Mouse (Mus musculus) liver, embryonic 15.5 days (tissue): Measurements from ENCODE around the gene Zfp541. TPM values are rescaled to one million over a fixed set of nuclear protein-coding genes. Genes with fewer than 3 reads are reported as not detected.

Experiments
- ATAC-seq: fragments of 200-750 bp; cut with Nextera tagmentation; 2 replicates; pipeline ENCODE4 v1.8.0; 2017; ENCODE audit warnings: moderate number of reproducible peaks, mild to moderate bottlenecking, moderate library complexity; ENCODE audit not compliant: insufficient read depth
- H3K27ac ChIP-seq: fragments of 300-500 bp; sonication (generic); replicated peaks from 2 replicates; pipeline ENCODE4 v1.5.1; 2015; ENCODE audit warnings: mild to moderate bottlenecking, inconsistent platforms
- H3K27me3 ChIP-seq: fragments of 300-500 bp; sonication (generic); 2 replicates; pipeline ENCODE4 v1.6.1; 2015; ENCODE audit warnings: mild to moderate bottlenecking, inconsistent platforms
- H3K36me3 ChIP-seq: fragments of 300-500 bp; sonication (generic); replicated peaks from 2 replicates; pipeline ENCODE4 v1.6.1; 2015; ENCODE audit warnings: moderate library complexity, mild to moderate bottlenecking, inconsistent platforms
- H3K4me1 ChIP-seq: fragments of 300-500 bp; sonication (generic); replicated peaks from 2 replicates; pipeline ENCODE4 v1.6.1; 2015; ENCODE audit warnings: inconsistent platforms
- H3K4me2 ChIP-seq: fragments of 300-500 bp; sonication (generic); 2 replicates; pipeline ENCODE4 v1.6.1; 2015; ENCODE audit warnings: moderate library complexity, mild to moderate bottlenecking, inconsistent platforms
- H3K4me3 ChIP-seq: fragments of 300-500 bp; sonication (generic); replicated peaks from 2 replicates; pipeline ENCODE4 v1.5.1; 2015; ENCODE audit warnings: mild to moderate bottlenecking, inconsistent platforms
- H3K9ac ChIP-seq: fragments of 300-500 bp; sonication (generic); 2 replicates; pipeline ENCODE4 v1.6.1; 2015; ENCODE audit warnings: moderate library complexity, mild to moderate bottlenecking, inconsistent platforms
- H3K9me3 ChIP-seq: fragments of 300-500 bp; sonication (generic); replicated peaks from 2 replicates; pipeline ENCODE4 v1.6.1; 2016; ENCODE audit warnings: inconsistent platforms
- WGBS: fragments of 180-500 bp; shearing (Covaris S2); methylation state at CpG from one replicate; pipeline ENCODE4 v1.1.7; 2015; ENCODE audit warnings: mixed read lengths; ENCODE audit not compliant: insufficient replicate concordance; 5-methylcytosine and 5-hydroxymethylcytosine counted together
- polyA plus RNA-seq: library from polyadenylated mRNA; unstranded; fragments of >200 nt; fragmentation: Nextera tagmentation; extraction: Ambion mirVana; gene quantifications from 2 replicates; pipeline ENCODE4 v1.2.1, GENCODE M21; 2015

Zfp541 gene
- not detected in 2 replicates for polyA plus RNA-seq

DNA sequence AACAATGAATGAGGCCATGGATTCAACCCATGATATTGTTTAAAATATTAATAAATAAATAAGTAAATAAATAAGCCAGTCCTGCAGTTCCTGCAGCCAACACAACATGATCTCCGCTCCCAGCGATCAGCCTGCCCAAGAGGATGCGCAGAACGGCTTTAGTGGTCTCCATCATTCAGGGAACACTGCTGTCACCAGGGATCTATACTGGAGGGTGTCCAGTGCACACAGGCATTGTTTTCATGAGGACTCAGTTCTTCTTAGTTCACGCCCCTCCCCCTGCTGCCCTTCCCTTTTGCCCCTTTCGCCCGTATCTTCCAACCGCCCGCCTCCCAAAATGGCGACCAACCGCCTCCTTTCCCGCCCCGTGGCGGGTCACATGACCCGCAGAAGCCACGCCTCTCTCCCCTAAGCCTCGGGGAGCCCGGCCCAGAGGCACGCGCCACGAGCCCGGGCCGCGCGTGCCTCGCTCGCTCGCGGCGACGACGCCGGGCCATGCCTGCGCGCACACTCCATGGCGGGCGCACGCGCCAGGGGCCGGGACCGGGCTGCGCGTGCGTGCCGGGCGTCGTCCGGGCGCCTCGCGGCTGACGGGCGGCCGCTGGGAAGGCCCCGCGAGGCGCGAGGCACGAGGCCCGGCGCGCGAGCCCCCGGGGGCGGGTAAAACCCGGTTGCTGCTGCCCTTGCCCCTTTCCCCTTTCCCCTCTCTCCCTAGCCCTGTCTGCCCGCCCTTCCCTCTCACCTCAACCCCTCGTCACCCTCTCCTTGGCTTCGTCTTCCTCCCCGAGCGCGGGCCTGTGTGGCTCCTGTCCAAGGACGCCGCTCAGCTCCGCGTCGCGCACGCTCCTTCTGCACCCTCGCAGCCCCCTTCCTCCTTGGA, at the start of gene Zfp541:
Zfp541 (plus strand) TSS at position 596 of the 880 bp plus-strand sequence.
- peaks cover 12% of the 10 kb centered on the region; the same call in 1 of the 2 replicates for H3K4me1 ChIP-seq
- H3K4me3 ChIP-seq, result no peak within 1 kb of the TSS
- H3K9me3 ChIP-seq, result peaks cover 6% of the 10 kb centered on the region; the same call in 1 of the 2 replicates
- ATAC-seq, result no peak
- H3K9ac ChIP-seq, result no peak within 1 kb of the TSS
- WGBS, result 46% methylated on average over 80 of the region's 80 CpGs
- peaks cover 25% of the 10 kb centered on the region for H3K27me3 ChIP-seq
- H3K36me3 ChIP-seq, result no peaks in the 10 kb centered on the region
- H3K4me2 ChIP-seq, result peak within 1 kb of the TSS; percentile 10; the same call in 1 of the 2 replicates
- no peak within 1 kb of the TSS for H3K27ac ChIP-seq

- WGBS, result 68% methylated on average over 11 of the region's 11 CpGs
- H3K9me3 ChIP-seq, result no peaks in the 10 kb centered on the region
- ATAC-seq, result no peak
- H3K4me1 ChIP-seq, result peaks cover 50% of the 10 kb centered on the region
- H3K4me2 ChIP-seq, result no peak overlapping the region
- no peaks in the 10 kb centered on the region for H3K27me3 ChIP-seq
- no peaks in the 10 kb centered on the region for H3K36me3 ChIP-seq
- H3K4me3 ChIP-seq, result no peak overlapping the region
- H3K27ac ChIP-seq, result no peak overlapping the region
- no peak overlapping the region for H3K9ac ChIP-seq
Measured at GRCm38 (mm10) chr7:16012576-16013263, 48.9 kb upstream of the Zfp541 start.

DNA sequence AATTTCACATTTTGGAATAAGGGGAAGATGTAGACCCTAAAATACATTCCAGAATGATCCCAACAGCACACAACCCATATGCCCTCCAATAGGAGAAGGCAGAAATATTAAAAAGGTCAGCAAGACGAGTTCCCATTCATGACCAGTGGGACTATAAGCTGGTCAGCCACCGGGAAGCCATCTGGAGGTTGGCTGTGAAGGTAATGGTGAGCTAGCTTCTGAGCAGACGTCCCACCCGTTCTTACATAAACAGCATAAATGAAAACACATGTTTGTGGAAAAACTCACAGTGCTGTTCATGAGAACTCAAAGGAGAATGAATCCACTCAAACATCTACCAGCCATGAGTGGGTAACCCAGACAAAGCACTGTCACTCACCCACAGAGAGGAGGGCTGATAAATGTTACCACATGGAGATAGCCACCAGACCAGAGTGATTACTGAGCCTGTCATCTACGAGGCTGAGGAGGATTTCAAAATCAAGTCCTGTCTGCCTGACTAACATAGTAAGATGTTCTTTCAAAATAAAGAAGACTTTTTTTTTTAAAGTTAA, 47.8 kb upstream of the Zfp541 start:
- no peak overlapping the region for H3K4me2 ChIP-seq
- ATAC-seq, result no peak
- no peaks in the 10 kb centered on the region for H3K27me3 ChIP-seq
- H3K4me3 ChIP-seq, result no peak overlapping the region
- WGBS, result 67% methylated on average over 5 of the region's 5 CpGs
- no peaks in the 10 kb centered on the region for H3K9me3 ChIP-seq
- H3K36me3 ChIP-seq, result no peaks in the 10 kb centered on the region
- H3K9ac ChIP-seq, result no peak overlapping the region
- H3K4me1 ChIP-seq, result peaks cover 60% of the 10 kb centered on the region
- H3K27ac ChIP-seq, result no peak overlapping the region

DNA sequence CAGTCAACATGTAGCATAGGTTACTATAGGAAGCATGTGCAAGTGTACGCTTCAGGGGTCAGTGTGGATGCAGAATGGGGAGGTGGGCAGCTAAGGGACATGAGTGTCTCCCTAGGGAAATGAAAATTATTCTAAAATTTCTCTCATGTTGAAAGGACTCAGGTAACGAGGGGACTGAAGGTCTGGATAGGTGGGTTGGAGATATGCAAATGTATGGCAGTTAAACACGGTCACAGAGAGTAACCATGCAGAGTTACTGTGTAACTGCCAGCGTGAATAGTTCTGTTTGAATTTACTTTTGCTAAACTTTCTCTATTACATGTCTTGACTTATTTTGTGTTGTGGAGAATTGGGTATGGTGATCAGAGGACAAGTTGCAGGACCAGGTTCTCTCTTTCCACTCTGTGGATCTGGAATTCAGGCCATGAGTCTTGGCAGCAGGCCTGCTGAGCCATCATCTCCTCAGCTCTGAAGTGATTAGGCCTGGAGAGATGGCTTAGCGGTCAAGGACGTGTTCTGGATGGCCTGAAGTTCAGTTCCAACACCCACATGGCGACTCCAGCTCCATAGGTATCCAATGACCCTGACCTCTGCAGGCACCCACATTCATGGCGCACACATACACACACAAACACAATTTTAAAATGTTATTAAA, 47.0 kb upstream of the Zfp541 start:
- H3K27me3 ChIP-seq, result no peaks in the 10 kb centered on the region
- H3K36me3 ChIP-seq, result no peaks in the 10 kb centered on the region
- H3K4me2 ChIP-seq, result no peak overlapping the region
- 69% methylated on average over 8 of the region's 8 CpGs for WGBS
- H3K9ac ChIP-seq, result no peak overlapping the region
- no peaks in the 10 kb centered on the region for H3K9me3 ChIP-seq
- H3K4me3 ChIP-seq, result no peak overlapping the region
- no peak overlapping the region for H3K27ac ChIP-seq
- ATAC-seq, result no peak
- peaks cover 68% of the 10 kb centered on the region for H3K4me1 ChIP-seq

GRCm38 (mm10) chr7:16015384-16015783, 46.2 kb upstream of the Zfp541 start:
- no peak overlapping the region for H3K4me2 ChIP-seq
- WGBS, result 63% methylated on average over 5 of the region's 5 CpGs
- ATAC-seq, result no peak
- peaks cover 72% of the 10 kb centered on the region for H3K4me1 ChIP-seq
- no peaks in the 10 kb centered on the region for H3K36me3 ChIP-seq
- no peaks in the 10 kb centered on the region for H3K27me3 ChIP-seq
- H3K9me3 ChIP-seq, result no peaks in the 10 kb centered on the region
- no peak overlapping the region for H3K9ac ChIP-seq
- no peak overlapping the region for H3K4me3 ChIP-seq
- no peak overlapping the region for H3K27ac ChIP-seq

- no peaks in the 10 kb centered on the region for H3K36me3 ChIP-seq
- H3K9ac ChIP-seq, result no peak overlapping the region; the same call in 1 of the 2 replicates
- no peak overlapping the region for H3K4me3 ChIP-seq
- peak; percentile 69 for ATAC-seq
- peak overlapping the region; percentile 23 for H3K4me2 ChIP-seq
- 29% methylated on average over 9 of the region's 9 CpGs for WGBS
- H3K4me1 ChIP-seq, result peaks cover 64% of the 10 kb centered on the region
- H3K27ac ChIP-seq, result peak overlapping the region; percentile 51
- H3K27me3 ChIP-seq, result no peaks in the 10 kb centered on the region
- H3K9me3 ChIP-seq, result no peaks in the 10 kb centered on the region
Measured at GRCm38 (mm10) chr7:16018016-16018810, 43.4 kb upstream of the Zfp541 start.

- no peak overlapping the region for H3K9ac ChIP-seq
- H3K4me2 ChIP-seq, result no peak overlapping the region; the same call in 1 of the 2 replicates
- no peaks in the 10 kb centered on the region for H3K9me3 ChIP-seq
- no peak overlapping the region; the same call in 1 of the 2 replicates for H3K27ac ChIP-seq
- H3K27me3 ChIP-seq, result no peaks in the 10 kb centered on the region
- no peak overlapping the region for H3K4me3 ChIP-seq
- no peak for ATAC-seq
- peaks cover 60% of the 10 kb centered on the region for H3K4me1 ChIP-seq
- WGBS, result 54% methylated on average over 5 of the region's 5 CpGs
- no peaks in the 10 kb centered on the region for H3K36me3 ChIP-seq
Measured at GRCm38 (mm10) chr7:16019256-16020094, 42.1 kb upstream of the Zfp541 start.

- Histone ChIP-seq H3K4me2 (no peak overlapping the region), H3K9me3 (no peaks in the 10 kb centered on the region), H3K27me3 (no peaks in the 10 kb centered on the region), H3K4me1 (peaks cover 36% of the 10 kb centered on the region), H3K4me3 (no peak overlapping the region), H3K9ac (no peak overlapping the region), H3K36me3 (no peaks in the 10 kb centered on the region), H3K27ac (no peak overlapping the region)
- WGBS, result 56% methylated on average over 8 of the region's 8 CpGs
- no peak for ATAC-seq
Measured at GRCm38 (mm10) chr7:16024603-16025222, 36.9 kb upstream of the Zfp541 start.

DNA sequence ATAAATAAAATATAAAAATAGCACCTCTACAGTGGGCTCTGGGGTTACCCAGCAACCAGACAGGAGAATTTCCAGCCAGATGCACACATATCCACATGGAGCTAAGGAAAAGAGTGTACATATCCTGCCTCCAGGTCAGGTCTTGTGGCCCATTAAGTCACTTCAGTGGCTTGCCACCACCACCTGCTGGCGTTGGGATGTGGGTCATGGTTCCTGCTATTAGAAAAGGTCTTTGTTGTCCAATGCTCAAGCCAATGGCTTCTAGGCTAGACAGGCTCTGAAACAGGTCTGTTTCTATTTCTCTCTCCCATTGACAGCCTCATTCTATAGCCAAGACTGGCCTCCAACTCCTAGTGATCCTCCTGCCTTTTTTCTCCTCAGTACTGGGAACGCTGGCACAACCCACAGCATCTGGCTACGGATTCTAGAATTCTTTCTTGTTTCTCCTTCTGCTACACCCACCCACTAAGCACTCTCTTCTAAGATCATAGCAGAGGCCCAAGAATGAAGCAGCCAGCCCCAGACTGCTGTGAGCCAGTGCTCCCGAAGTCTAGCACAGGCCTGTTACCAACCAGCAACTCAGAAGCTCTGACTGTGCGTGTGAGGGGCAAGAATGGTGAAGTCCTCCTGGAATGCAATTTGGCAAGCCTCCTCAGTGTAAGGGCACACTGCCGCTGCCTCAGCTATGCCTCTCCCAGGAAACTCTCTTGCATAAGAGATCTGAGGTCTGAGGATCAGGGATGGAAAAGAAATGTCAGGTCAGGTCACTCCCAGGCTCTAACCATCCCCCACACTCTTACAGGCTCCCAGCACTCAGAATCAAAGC, 33.3 kb upstream of the Zfp541 start:
- no peak overlapping the region for H3K9ac ChIP-seq
- H3K4me3 ChIP-seq, result no peak overlapping the region
- H3K36me3 ChIP-seq, result no peaks in the 10 kb centered on the region
- ATAC-seq, result no peak
- H3K27me3 ChIP-seq, result no peaks in the 10 kb centered on the region
- H3K4me1 ChIP-seq, result peaks cover 26% of the 10 kb centered on the region
- H3K27ac ChIP-seq, result no peak overlapping the region
- H3K9me3 ChIP-seq, result no peaks in the 10 kb centered on the region
- no peak overlapping the region for H3K4me2 ChIP-seq
- WGBS, result 78% methylated on average over 6 of the region's 6 CpGs
